Mouse (Mus musculus) heart, postnatal 14 days (tissue): ENCODE results near the gene Hacd2. TPM values are rescaled to one million over a fixed set of nuclear protein-coding genes. Genes with fewer than 3 reads are reported as not detected.

Source experiments
- DNase-seq, 2 experiments: peaks; one replicate each; pipeline ENCODE4 v3.0.0; 2021 to 2022
- intact Hi-C: fragments of 180-260 bp; cut with DNase I; formaldehyde crosslinking; loops from one replicate; pipeline ENCODE4 v1.15.1; 2025
- total RNA-seq, 2 experiments: library from RNA; stranded (reverse); gene quantifications; 2 replicates each; pipeline ENCODE4 v1.2.3; 2021

The Hacd2 gene
- total RNA-seq, 2 experiments from 2014 or later, result 8.3 to 8.5 TPM

GRCm38 (mm10) chr16:35047272-35047969 is 25.2 kb downstream of the Hacd2 start:
- intact Hi-C loops, result no loop called here
- DNase-seq, result no peak

- DNase-seq, result no peak
- intact Hi-C loops, result no loop called here
Measured at GRCm38 (mm10) chr16:35051066-35051465, 28.8 kb downstream of the Hacd2 start.

GRCm38 (mm10) chr16:35052191-35052590 is 30.0 kb downstream of the Hacd2 start:
- intact Hi-C loops, result no loop called here
- DNase-seq, result no peak

GRCm38 (mm10) chr16:35054432-35055193 is 32.4 kb downstream of the Hacd2 start:
- DNase-seq, result no peak
- intact Hi-C loops, result loop anchor here (5.0 kb wide), 2 partner anchors 53 to 103 kb away; no protein-coding TSS in a partner anchor

- no peak for DNase-seq
- intact Hi-C loops, result loop anchor here (5.0 kb wide), 2 partner anchors 52 to 102 kb away; no protein-coding TSS in a partner anchor
Measured at GRCm38 (mm10) chr16:35055194-35055506, 32.9 kb downstream of the Hacd2 start.

- no peak for DNase-seq
- intact Hi-C loops, result loop anchor here (5.0 kb wide), 2 partner anchors 51 to 101 kb away; no protein-coding TSS in a partner anchor
Measured at GRCm38 (mm10) chr16:35055861-35056260, 33.6 kb downstream of the Hacd2 start.

GRCm38 (mm10) chr16:35056306-35056705 is 34.1 kb downstream of the Hacd2 start:
- intact Hi-C loops, result loop anchor here (5.0 kb wide), 2 partner anchors 51 to 101 kb away; no protein-coding TSS in a partner anchor
- DNase-seq, result peak in 1 of 2 experiments; percentile 29

GRCm38 (mm10) chr16:35056786-35057185 is 34.6 kb downstream of the Hacd2 start:
- no peak for DNase-seq
- intact Hi-C loops, result loop anchor here (5.0 kb wide), 2 partner anchors 51 to 101 kb away; no protein-coding TSS in a partner anchor

GRCm38 (mm10) chr16:35061017-35061416 is 38.8 kb downstream of the Hacd2 start:
- peak; percentile 25 to 46 for DNase-seq
- intact Hi-C loops, result loop anchor here (2.0 kb wide), 1 partner anchor 210 kb away; no protein-coding TSS in a partner anchor

- DNase-seq, result no peak
- intact Hi-C loops, result no loop called here
Measured at GRCm38 (mm10) chr16:35065724-35066123, 43.5 kb downstream of the Hacd2 start.

- DNase-seq, result peak in 1 of 2 experiments; percentile 23
- intact Hi-C loops, result no loop called here
Measured at GRCm38 (mm10) chr16:35067095-35067494, 44.9 kb downstream of the Hacd2 start.

- intact Hi-C loops, result no loop called here
- no peak for DNase-seq
Measured at GRCm38 (mm10) chr16:35067631-35068030, 45.4 kb downstream of the Hacd2 start.

- DNase-seq, result no peak
- intact Hi-C loops, result no loop called here
Measured at GRCm38 (mm10) chr16:35068886-35069285, 46.7 kb downstream of the Hacd2 start.

- DNase-seq, result no peak
- intact Hi-C loops, result no loop called here
Measured at GRCm38 (mm10) chr16:35074436-35074835, 52.2 kb downstream of the Hacd2 start.

GRCm38 (mm10) chr16:35075643-35076042 is 53.4 kb downstream of the Hacd2 start:
- intact Hi-C loops, result no loop called here
- no peak for DNase-seq

GRCm38 (mm10) chr16:35093500-35093899 is 71.3 kb downstream of the Hacd2 start:
- intact Hi-C loops, result no loop called here
- DNase-seq, result no peak

GRCm38 (mm10) chr16:35097870-35098530 is 75.8 kb downstream of the Hacd2 start:
- DNase-seq, result no peak
- intact Hi-C loops, result no loop called here

GRCm38 (mm10) chr16:35101751-35102420 is 79.7 kb downstream of the Hacd2 start:
- intact Hi-C loops, result no loop called here

GRCm38 (mm10) chr16:35102866-35103620 is 80.8 kb downstream of the Hacd2 start:
- intact Hi-C loops, result no loop called here
- DNase-seq, result no peak

More at GRCm38 (mm10) chr16:35101751-35102420, 79.7 kb downstream of the Hacd2 start:
- DNase-seq, result no peak

GRCm38 (mm10) chr16:35107985-35108384 is 85.8 kb downstream of the Hacd2 start:
- no peak for DNase-seq
- intact Hi-C loops, result loop anchor here (5.0 kb wide), 1 partner anchor 51 kb away; no protein-coding TSS in a partner anchor
